Mouse (Mus musculus) liver, postnatal 0 days (tissue): ENCODE data around the gene Slc25a22. TPM values are rescaled to one million over a fixed set of nuclear protein-coding genes. Genes with fewer than 3 reads are reported as not detected.

Experiments used
- ATAC-seq: fragments of 200-750 bp; cut with Nextera tagmentation; 2 replicates; pipeline ENCODE4 v1.8.0; 2017; ENCODE audit warnings: mild to moderate bottlenecking, moderate library complexity
- DNase-seq: peaks from one replicate; pipeline ENCODE4 v3.0.0-alpha.2; 2016
- H3K27ac ChIP-seq: fragments of 300-500 bp; sonication (generic); 2 replicates; pipeline ENCODE4 v1.5.1; 2014; ENCODE audit warnings: antibody characterized with exemption, moderate library complexity, mild to moderate bottlenecking, low read depth
- H3K27me3 ChIP-seq: fragments of 300-500 bp; sonication (generic); 2 replicates; pipeline ENCODE4 v1.6.1; 2014; ENCODE audit warnings: low read length, control low read depth, mixed read lengths; ENCODE audit not compliant: insufficient read depth
- H3K36me3 ChIP-seq: fragments of 300-500 bp; sonication (generic); replicated peaks from 2 replicates; pipeline ENCODE4 v1.6.1; 2014; ENCODE audit warnings: mild to moderate bottlenecking, control low read depth, low read length, moderate library complexity, mixed read lengths; ENCODE audit not compliant: insufficient read depth
- H3K4me1 ChIP-seq: fragments of 300-500 bp; sonication (generic); 2 replicates; pipeline ENCODE4 v1.6.1; 2014; ENCODE audit warnings: antibody characterized with exemption, mild to moderate bottlenecking, control low read depth; ENCODE audit not compliant: insufficient read depth
- H3K4me2 ChIP-seq: fragments of 300-500 bp; sonication (generic); 2 replicates; pipeline ENCODE4 v1.6.1; 2014; ENCODE audit warnings: low read depth, mild to moderate bottlenecking, low read length, moderate library complexity, mixed read lengths
- H3K4me3 ChIP-seq: fragments of 300-500 bp; sonication (generic); 2 replicates; pipeline ENCODE4 v1.5.1; 2014; ENCODE audit warnings: low read depth, low read length
- H3K9ac ChIP-seq: fragments of 300-500 bp; sonication (generic); replicated peaks from 2 replicates; pipeline ENCODE4 v1.6.1; 2014; ENCODE audit warnings: mild to moderate bottlenecking, moderate library complexity
- H3K9me3 ChIP-seq: fragments of 300-500 bp; sonication (generic); 2 replicates; pipeline ENCODE4 v1.6.1; 2016; ENCODE audit warnings: mild to moderate bottlenecking, control low read depth, low read length, mixed read lengths
- CTCF ChIP-seq: sonication (generic); IDR thresholded peaks from 2 replicates; pipeline ENCODE4 v1.5.1; 2016; ENCODE audit warnings: antibody characterized with exemption, low read depth
- EP300 ChIP-seq: IDR thresholded peaks from 2 replicates; pipeline ENCODE4 v1.6.1; 2016; ENCODE audit warnings: antibody characterized with exemption, low read depth, mild to moderate bottlenecking
- WGBS: fragments of 180-500 bp; shearing (Covaris S2); extraction: QIAGEN DNeasy Blood & Tissue Kit; methylation state at CpG from one replicate; pipeline ENCODE4 v1.1.7; 2014; ENCODE audit not compliant: insufficient replicate concordance; 5-methylcytosine and 5-hydroxymethylcytosine counted together
- polyA plus RNA-seq: library from polyadenylated mRNA; unstranded; fragments of >200 nt; fragmentation: Nextera tagmentation; extraction: Ambion mirVana; gene quantifications from 2 replicates; pipeline ENCODE4 v1.2.1, GENCODE M21; 2015

Slc25a22 gene
- polyA plus RNA-seq, 1 experiment from 2014 or later: 38.4 TPM

DNA sequence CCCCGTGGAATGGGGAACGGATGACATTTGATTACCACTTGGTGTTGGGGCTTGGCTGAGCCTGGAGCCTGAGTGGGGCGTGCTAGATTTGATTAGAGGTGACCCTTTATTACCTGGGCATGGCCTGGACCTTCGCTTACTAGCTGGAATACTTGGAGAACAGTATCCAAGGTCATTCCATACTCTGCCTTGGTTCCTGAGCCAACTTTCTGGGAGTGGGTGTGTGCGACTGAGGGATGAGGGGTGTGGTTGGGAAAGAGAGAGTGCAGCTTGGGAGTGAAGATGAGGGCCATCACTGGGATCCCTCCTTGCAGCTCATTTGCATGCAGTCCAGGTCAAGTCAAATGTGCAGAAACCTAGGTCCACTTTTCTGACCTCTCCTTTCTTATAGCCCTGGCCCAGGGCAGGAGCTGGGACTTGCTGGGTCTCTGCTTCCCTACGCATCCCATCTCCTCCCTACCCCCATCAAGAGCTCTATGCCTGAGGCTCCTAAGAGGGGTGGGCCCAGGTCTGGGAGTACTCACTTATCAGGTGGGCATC lies 45.5 kb upstream of the Slc25a22 start:
- 73% methylated on average over 6 of the region's 6 CpGs for WGBS

DNA sequence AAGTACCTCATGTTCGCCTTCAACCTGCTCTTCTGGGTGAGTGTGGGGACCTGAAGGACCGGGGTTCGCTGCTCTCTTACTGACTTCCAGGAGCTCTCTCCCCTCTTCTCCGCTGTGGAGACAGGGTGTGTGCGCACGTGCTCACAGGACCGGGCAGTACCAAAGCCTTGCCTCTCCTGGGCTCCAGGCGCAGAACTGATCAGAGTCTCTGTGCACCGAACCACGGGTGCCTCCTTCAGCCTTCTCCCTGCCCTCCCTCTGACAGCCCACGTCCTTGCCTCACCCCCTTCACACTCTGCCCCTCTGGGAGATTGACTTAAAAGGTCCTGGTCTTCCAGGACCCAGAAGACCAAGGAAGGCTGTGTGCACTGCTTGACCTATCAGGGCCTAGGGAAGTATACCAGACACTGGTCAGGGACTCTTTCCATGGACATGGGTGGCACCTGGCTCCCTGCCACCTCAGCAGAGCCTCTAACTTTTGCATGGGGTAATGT lies 44.9 kb upstream of the Slc25a22 start:
- no peaks in the 10 kb centered on the region for H3K9me3 ChIP-seq
- H3K27me3 ChIP-seq: peaks cover 18% of the 10 kb centered on the region
- ATAC-seq (no peak), DNase-seq (no peak)
- no peak overlapping the region for H3K27ac ChIP-seq
- peak overlapping the region; percentile 71 for H3K4me2 ChIP-seq
- H3K36me3 ChIP-seq: peaks cover 16% of the 10 kb centered on the region; the same call in 1 of the 2 replicates
- peak overlapping the region; percentile 8; the same call in 1 of the 2 replicates for H3K9ac ChIP-seq
- H3K4me1 ChIP-seq: peaks cover 33% of the 10 kb centered on the region
- no peak for TF ChIP-seq EP300
- no peak for TF ChIP-seq CTCF
- H3K4me3 ChIP-seq: peak overlapping the region; percentile 41
- WGBS: 44% methylated on average over 11 of the region's 11 CpGs

More for the DNA sequence above, 45.5 kb upstream of the Slc25a22 start:
- no peak overlapping the region for H3K4me2 ChIP-seq
- H3K4me1 ChIP-seq: peaks cover 27% of the 10 kb centered on the region
- peaks cover 19% of the 10 kb centered on the region; the same call in 1 of the 2 replicates for H3K36me3 ChIP-seq
- no peaks in the 10 kb centered on the region for H3K9me3 ChIP-seq
- DNase-seq (no peak), ATAC-seq (no peak)
- TF ChIP-seq CTCF: no peak
- TF ChIP-seq EP300: no peak
- no peak overlapping the region for H3K27ac ChIP-seq
- H3K27me3 ChIP-seq: peaks cover 18% of the 10 kb centered on the region
- no peak overlapping the region for H3K4me3 ChIP-seq
- H3K9ac ChIP-seq: no peak overlapping the region

DNA sequence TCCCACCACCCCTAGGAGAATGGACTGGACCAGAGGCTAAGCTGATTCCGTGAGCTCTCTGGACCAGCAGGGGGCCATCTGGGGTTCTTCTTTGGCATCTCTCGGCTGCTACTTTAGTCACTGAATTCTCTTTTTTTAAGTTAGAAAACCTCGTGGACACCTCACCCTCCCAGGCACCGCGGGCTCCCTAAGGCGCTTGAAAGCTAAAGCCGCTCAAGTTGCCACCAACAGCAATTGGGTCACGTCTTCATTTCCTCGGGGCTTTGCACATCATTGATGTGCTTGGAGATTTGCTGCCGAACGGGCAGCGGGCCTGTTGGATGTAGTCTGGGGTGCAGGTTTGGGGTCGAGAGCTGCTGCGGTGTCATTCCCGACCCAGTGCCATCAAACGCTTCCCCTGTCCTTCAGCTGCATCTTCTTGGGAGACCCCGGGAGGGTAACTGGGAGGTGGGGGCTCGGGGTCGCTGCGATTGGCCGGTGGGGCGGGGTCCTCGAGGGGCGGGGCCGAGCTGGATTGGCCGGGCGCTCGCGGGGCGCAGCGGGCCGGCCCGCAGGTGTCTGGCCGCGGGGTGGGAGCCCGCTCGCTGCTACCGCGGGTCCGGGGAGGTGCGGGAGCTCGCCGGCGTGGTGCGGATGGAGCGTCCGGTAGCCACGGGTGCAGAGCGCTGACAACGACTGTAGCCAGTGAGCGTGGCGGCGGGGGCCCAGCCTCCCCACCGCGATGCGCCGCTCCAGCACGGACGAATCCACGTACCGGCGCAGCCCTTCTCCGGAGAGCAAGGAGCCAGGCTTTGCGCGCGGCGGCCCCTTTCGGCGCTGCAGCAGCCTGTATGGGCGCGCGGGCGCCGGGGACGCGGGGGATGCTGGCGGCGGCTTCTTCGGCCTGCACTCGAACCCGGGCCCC lies 44.1 kb upstream of the Slc25a22 start:
- Histone ChIP-seq H3K4me3 (peak overlapping the region; percentile 41), H3K9ac (peak overlapping the region; percentile 8; the same call in 1 of the 2 replicates), H3K4me2 (peak overlapping the region; percentile 71), H3K36me3 (peaks cover 10% of the 10 kb centered on the region; the same call in 1 of the 2 replicates), H3K4me1 (peaks cover 41% of the 10 kb centered on the region), H3K27me3 (peaks cover 18% of the 10 kb centered on the region), H3K9me3 (no peaks in the 10 kb centered on the region), H3K27ac (no peak overlapping the region)
- TF ChIP-seq EP300 (no peak), CTCF (peak; percentile 52)
- ATAC-seq (no peak), DNase-seq (peak; percentile 59)
- WGBS: 2% methylated on average over 72 of the region's 81 CpGs

DNA sequence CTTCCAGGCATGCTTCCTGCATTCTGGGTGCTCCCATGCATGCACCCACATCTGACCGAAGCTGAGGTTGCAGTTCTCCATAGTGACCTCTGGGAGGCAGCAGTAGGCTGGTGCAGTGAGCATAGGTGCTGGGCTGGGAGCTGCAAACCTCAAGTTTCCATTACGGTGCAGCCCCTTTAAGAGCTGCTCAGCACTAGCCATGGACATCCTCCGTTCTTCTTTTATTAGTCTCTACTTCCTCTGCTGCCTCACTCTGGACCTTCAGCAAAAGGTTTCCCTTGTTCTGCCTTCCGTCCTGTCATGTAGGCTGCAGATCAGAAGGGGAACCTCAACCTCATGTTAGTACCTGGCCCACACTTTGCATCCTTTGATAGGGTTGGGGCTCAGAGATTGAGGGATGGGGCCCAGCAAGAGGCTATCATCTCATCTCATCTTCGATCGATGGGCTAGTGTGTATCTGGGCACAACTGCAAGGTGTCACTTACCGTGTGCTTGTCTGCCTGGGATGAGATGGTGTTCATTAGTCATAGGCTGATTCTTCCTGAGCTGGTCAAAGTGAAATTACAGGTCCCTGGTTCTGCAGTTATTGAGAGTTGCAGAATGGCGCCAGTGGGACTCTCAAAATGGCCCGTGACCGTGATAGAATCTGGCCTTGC lies 43.3 kb upstream of the Slc25a22 start:
- Histone ChIP-seq H3K4me2 (peak overlapping the region; percentile 71), H3K36me3 (peaks cover 2% of the 10 kb centered on the region; the same call in 1 of the 2 replicates), H3K4me1 (peaks cover 48% of the 10 kb centered on the region), H3K27me3 (peaks cover 18% of the 10 kb centered on the region), H3K27ac (no peak overlapping the region), H3K9me3 (no peaks in the 10 kb centered on the region), H3K4me3 (no peak overlapping the region), H3K9ac (no peak overlapping the region)
- WGBS: 13% methylated on average over 10 of the region's 10 CpGs
- no peak for TF ChIP-seq EP300
- TF ChIP-seq CTCF: peak; percentile 99
- ATAC-seq (peak; percentile 35), DNase-seq (peak; percentile 72)

DNA sequence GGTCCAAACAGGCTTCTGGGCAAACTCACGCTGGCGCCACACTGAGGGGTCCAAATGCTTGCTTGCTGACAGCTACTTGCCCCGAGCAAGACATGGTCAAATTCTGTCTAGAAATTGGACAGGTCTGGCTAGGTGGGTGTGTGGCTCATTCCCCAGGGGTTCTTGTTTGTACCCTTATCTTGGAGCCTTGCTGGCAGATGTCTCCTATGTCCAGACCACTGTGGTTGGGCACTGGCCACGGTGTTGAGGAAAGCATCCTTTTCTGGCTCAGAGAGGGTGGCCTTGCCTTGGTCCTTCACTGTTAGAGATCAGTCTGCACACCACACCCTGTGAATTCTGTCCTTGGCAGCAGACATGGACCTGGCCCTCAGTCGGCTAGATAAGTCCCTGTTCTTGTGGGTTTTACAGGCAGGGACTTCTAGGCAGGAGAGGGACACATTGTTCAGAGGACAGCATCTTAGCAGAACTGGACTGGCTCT lies 40.6 kb upstream of the Slc25a22 start:
- Histone ChIP-seq H3K4me1 (peaks cover 60% of the 10 kb centered on the region), H3K4me2 (peak overlapping the region; percentile 92), H3K36me3 (no peaks in the 10 kb centered on the region), H3K9me3 (no peaks in the 10 kb centered on the region), H3K27me3 (peaks cover 18% of the 10 kb centered on the region), H3K9ac (0 out of 2 replicates have a peak overlapping the region, but pooled peaks have one; percentile 3), H3K4me3 (no peak overlapping the region), H3K27ac (peak overlapping the region; percentile 96)
- WGBS: 28% methylated on average over 5 of the region's 5 CpGs
- DNase-seq (no peak), ATAC-seq (no peak)
- no peak for TF ChIP-seq EP300
- TF ChIP-seq CTCF: no peak
